Mouse (Mus musculus): ENCODE results near the gene Ppp1cc.

Ppp1cc gene

GRCm38 (mm10) chr5:122157827-122158381, at the start of gene Ppp1cc:
TSS of gene Ppp1cc (plus strand) at chr5:122158278.
- peak; percentile 97 for DNase-seq (ENCODE audit: low read depth, low spot score)

GRCm38 (mm10) chr5:122109325-122110060, 48.6 kb upstream of the Ppp1cc start:
- DNase-seq (ENCODE audit: low read depth, low spot score) = no peak

- DNase-seq (ENCODE audit: low read depth, low spot score) = no peak
Measured at GRCm38 (mm10) chr5:122110625-122111024, 47.5 kb upstream of the Ppp1cc start.

- DNase-seq (ENCODE audit: low read depth, low spot score) = no peak
Measured at GRCm38 (mm10) chr5:122111091-122111932, 46.8 kb upstream of the Ppp1cc start.

GRCm38 (mm10) chr5:122111933-122112248, 46.2 kb upstream of the Ppp1cc start:
- no peak for DNase-seq (ENCODE audit: low read depth, low spot score)

GRCm38 (mm10) chr5:122113450-122113849, 44.6 kb upstream of the Ppp1cc start:
- no peak for DNase-seq (ENCODE audit: low read depth, low spot score)

GRCm38 (mm10) chr5:122114176-122114575, 43.9 kb upstream of the Ppp1cc start:
- DNase-seq (ENCODE audit: low read depth, low spot score) = peak; percentile 65

- no peak for DNase-seq (ENCODE audit: low read depth, low spot score)
Measured at GRCm38 (mm10) chr5:122115266-122115763, 42.8 kb upstream of the Ppp1cc start.

GRCm38 (mm10) chr5:122116243-122116642, 41.8 kb upstream of the Ppp1cc start:
- DNase-seq (ENCODE audit: low read depth, low spot score) = peak; percentile 58

GRCm38 (mm10) chr5:122125211-122125760, 32.8 kb upstream of the Ppp1cc start:
- no peak for DNase-seq (ENCODE audit: low read depth, low spot score)

- DNase-seq (ENCODE audit: low read depth, low spot score) = peak; percentile 81
Measured at GRCm38 (mm10) chr5:122129068-122129655, 28.9 kb upstream of the Ppp1cc start.

- DNase-seq (ENCODE audit: low read depth, low spot score) = peak; percentile 35
Measured at GRCm38 (mm10) chr5:122130341-122130998, 27.6 kb upstream of the Ppp1cc start.

GRCm38 (mm10) chr5:122131076-122132051, 26.7 kb upstream of the Ppp1cc start:
- peak; percentile 91 for DNase-seq (ENCODE audit: low read depth, low spot score)

GRCm38 (mm10) chr5:122132167-122133049, 25.7 kb upstream of the Ppp1cc start:
- DNase-seq (ENCODE audit: low read depth, low spot score) = no peak

GRCm38 (mm10) chr5:122133050-122133389, 25.1 kb upstream of the Ppp1cc start:
- DNase-seq (ENCODE audit: low read depth, low spot score) = no peak

- DNase-seq (ENCODE audit: low read depth, low spot score) = no peak
Measured at GRCm38 (mm10) chr5:122134395-122135289, 23.4 kb upstream of the Ppp1cc start.

GRCm38 (mm10) chr5:122135290-122135882, 22.7 kb upstream of the Ppp1cc start:
- DNase-seq (ENCODE audit: low read depth, low spot score) = no peak
